Mouse (Mus musculus): ENCODE data around the gene Gm21969. TPM values are rescaled to one million over a fixed set of nuclear protein-coding genes. Genes with fewer than 3 reads are reported as not detected.
A peak's percentile ranks its signal among the peaks of the same experiment; 100 is the strongest.

Gene Gm21969
- polyA plus RNA-seq, 1 experiment from 2014 or later = not detected

DNA sequence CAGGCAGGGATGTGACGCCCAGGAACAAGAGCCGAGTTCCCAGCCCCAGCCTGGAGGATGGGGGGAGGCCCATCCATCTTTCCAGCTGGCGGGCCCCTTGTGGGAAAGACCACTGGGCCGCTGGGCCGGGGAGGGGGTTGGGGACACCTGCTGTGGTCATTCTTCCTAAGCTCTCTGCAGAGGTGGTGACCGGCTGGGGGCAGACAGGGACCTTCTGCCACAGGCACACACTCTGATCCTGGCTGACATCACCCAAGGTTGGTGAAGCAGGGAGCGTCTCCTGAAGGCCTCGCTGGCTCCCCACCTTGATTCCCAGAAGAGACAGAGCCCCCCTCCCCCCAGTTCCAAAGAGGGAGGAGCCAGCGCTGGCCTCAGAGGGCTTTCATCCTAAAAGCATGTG, 94.8 kb downstream of the Gm21969 start:
- WGBS = 7% methylated on average over 9 of the region's 9 CpGs
- ATAC-seq (ENCODE audit: low FRiP score) = no peak

DNA sequence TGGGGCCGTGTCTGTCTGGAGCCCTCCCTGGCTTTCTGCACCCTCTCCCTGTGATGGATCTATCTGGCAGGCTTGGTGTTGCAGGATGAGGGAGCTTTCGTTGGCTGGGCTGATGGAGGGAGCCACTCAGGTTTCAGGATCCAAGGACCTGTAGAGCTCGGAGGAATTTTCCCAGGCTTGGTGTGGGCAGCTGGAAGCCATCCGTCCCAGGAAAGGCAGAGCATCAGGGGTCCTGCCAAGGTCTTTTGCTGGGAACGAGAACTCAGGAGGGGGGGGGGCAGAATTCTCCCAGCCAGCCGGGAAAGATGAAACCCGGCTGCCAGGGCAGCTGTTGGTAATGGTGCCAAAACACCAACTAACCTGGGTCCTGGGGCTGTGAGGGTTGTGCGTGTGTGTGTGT, 95.6 kb downstream of the Gm21969 start:
- no peaks in the 10 kb centered on the region for H3K9me3 ChIP-seq (ENCODE audit: control insufficient read depth, low read length)

More for the DNA sequence above, 94.8 kb downstream of the Gm21969 start:
- H3K27me3 ChIP-seq (ENCODE audit: control insufficient read depth, insufficient read depth, low read length) = no peaks in the 10 kb centered on the region
- H3K9me3 ChIP-seq (ENCODE audit: control insufficient read depth, low read length) = no peaks in the 10 kb centered on the region
- H3K4me3 ChIP-seq (replicated peaks; ENCODE audit: low read length) = no peak overlapping the region
- no peaks in the 10 kb centered on the region for H3K36me3 ChIP-seq (replicated peaks; ENCODE audit: control insufficient read depth, insufficient read depth)
- H3K9ac ChIP-seq = no peak overlapping the region
- H3K4me1 ChIP-seq (replicated peaks; ENCODE audit: control insufficient read depth, insufficient read depth, low read length) = no peaks in the 10 kb centered on the region
- no peak overlapping the region for H3K4me2 ChIP-seq (replicated peaks)
- H3K27ac ChIP-seq = no peak overlapping the region
- no peak for DNase-seq (ENCODE audit: low spot score)

GRCm38 (mm10) chr4:139702914-139703313, 99.9 kb downstream of the Gm21969 start:
- no peak overlapping the region for H3K4me3 ChIP-seq (replicated peaks; ENCODE audit: low read length)
- H3K27ac ChIP-seq = no peak overlapping the region
- H3K27me3 ChIP-seq (ENCODE audit: control insufficient read depth, insufficient read depth, low read length) = no peaks in the 10 kb centered on the region
- no peak overlapping the region for H3K9ac ChIP-seq
- H3K4me1 ChIP-seq (replicated peaks; ENCODE audit: control insufficient read depth, insufficient read depth, low read length) = no peaks in the 10 kb centered on the region
- ATAC-seq (ENCODE audit: low FRiP score) (no peak), DNase-seq (ENCODE audit: low spot score) (no peak)
- no peak overlapping the region for H3K4me2 ChIP-seq (replicated peaks)
- 75% methylated on average over 4 of the region's 4 CpGs for WGBS
- no peaks in the 10 kb centered on the region for H3K36me3 ChIP-seq (replicated peaks; ENCODE audit: control insufficient read depth, insufficient read depth)
- no peaks in the 10 kb centered on the region for H3K9me3 ChIP-seq (ENCODE audit: control insufficient read depth, low read length)

More for the DNA sequence above, 95.6 kb downstream of the Gm21969 start:
- 64% methylated on average over 8 of the region's 8 CpGs for WGBS
- Histone ChIP-seq H3K4me1 (replicated peaks; ENCODE audit: control insufficient read depth, insufficient read depth, low read length) (no peaks in the 10 kb centered on the region), H3K36me3 (replicated peaks; ENCODE audit: control insufficient read depth, insufficient read depth) (no peaks in the 10 kb centered on the region), H3K27ac (no peak overlapping the region), H3K4me2 (replicated peaks) (no peak overlapping the region), H3K4me3 (replicated peaks; ENCODE audit: low read length) (no peak overlapping the region), H3K9ac (no peak overlapping the region), H3K27me3 (ENCODE audit: control insufficient read depth, insufficient read depth, low read length) (no peaks in the 10 kb centered on the region)
- DNase-seq (ENCODE audit: low spot score) (no peak), ATAC-seq (ENCODE audit: low FRiP score) (no peak)

GRCm38 (mm10) chr4:139703468-139703867, 100.5 kb downstream of the Gm21969 start:
- DNase-seq (ENCODE audit: low spot score) (no peak), ATAC-seq (ENCODE audit: low FRiP score) (no peak)
- Histone ChIP-seq H3K9ac (no peak overlapping the region), H3K4me3 (replicated peaks; ENCODE audit: low read length) (no peak overlapping the region), H3K36me3 (replicated peaks; ENCODE audit: control insufficient read depth, insufficient read depth) (no peaks in the 10 kb centered on the region), H3K4me2 (replicated peaks) (no peak overlapping the region), H3K9me3 (ENCODE audit: control insufficient read depth, low read length) (no peaks in the 10 kb centered on the region), H3K27me3 (ENCODE audit: control insufficient read depth, insufficient read depth, low read length) (no peaks in the 10 kb centered on the region), H3K4me1 (replicated peaks; ENCODE audit: control insufficient read depth, insufficient read depth, low read length) (no peaks in the 10 kb centered on the region), H3K27ac (no peak overlapping the region)
- 87% methylated on average over 11 of the region's 11 CpGs for WGBS

- WGBS = 89% methylated on average over 5 of the region's 5 CpGs
- H3K9me3 ChIP-seq (ENCODE audit: control insufficient read depth, low read length) = no peaks in the 10 kb centered on the region
- no peak for ATAC-seq (ENCODE audit: low FRiP score)
Measured at GRCm38 (mm10) chr4:139705986-139706385, 103.0 kb downstream of the Gm21969 start.

GRCm38 (mm10) chr4:139710467-139711334, 107.7 kb downstream of the Gm21969 start:
- Histone ChIP-seq H3K9ac (no peak overlapping the region), H3K27me3 (ENCODE audit: control insufficient read depth, insufficient read depth, low read length) (no peaks in the 10 kb centered on the region; the same call in 1 of the 2 replicates), H3K4me3 (replicated peaks; ENCODE audit: low read length) (no peak overlapping the region), H3K4me2 (replicated peaks) (no peak overlapping the region), H3K4me1 (replicated peaks; ENCODE audit: control insufficient read depth, insufficient read depth, low read length) (peaks cover 10% of the 10 kb centered on the region), H3K36me3 (replicated peaks; ENCODE audit: control insufficient read depth, insufficient read depth) (no peaks in the 10 kb centered on the region), H3K27ac (no peak overlapping the region), H3K9me3 (ENCODE audit: control insufficient read depth, low read length) (no peaks in the 10 kb centered on the region)
- ATAC-seq (ENCODE audit: low FRiP score) (0 out of 2 replicates have a peak, but pooled peaks have one; percentile 24), DNase-seq (ENCODE audit: low spot score) (peak; percentile 37)
- WGBS = 23% methylated on average over 25 of the region's 25 CpGs

More at GRCm38 (mm10) chr4:139705986-139706385, 103.0 kb downstream of the Gm21969 start:
- Histone ChIP-seq H3K4me1 (replicated peaks; ENCODE audit: control insufficient read depth, insufficient read depth, low read length) (peaks cover 6% of the 10 kb centered on the region), H3K9ac (no peak overlapping the region), H3K36me3 (replicated peaks; ENCODE audit: control insufficient read depth, insufficient read depth) (no peaks in the 10 kb centered on the region), H3K4me3 (replicated peaks; ENCODE audit: low read length) (no peak overlapping the region), H3K27me3 (ENCODE audit: control insufficient read depth, insufficient read depth, low read length) (no peaks in the 10 kb centered on the region; the same call in 1 of the 2 replicates), H3K4me2 (replicated peaks) (no peak overlapping the region), H3K27ac (no peak overlapping the region)
- no peak for DNase-seq (ENCODE audit: low spot score)

Small RNAs within 50 kb of the gene (microRNA-seq; reads per million reads assigned to microRNA genes)
- gene Gm25571 (not detected), gene Mir7020 (not detected)

Other genes starting within 250 kb of the Gm21969 start
- 5.6 and 6.0 TPM in 2 replicates for gene Iffo2, start 72.6 kb upstream of the Gm21969 start, polyA plus RNA-seq (2014; fragmentation: Nextera tagmentation; extraction: Ambion mirVana)
- gene Aldh4a1, start 19.7 kb downstream of the Gm21969 start, polyA plus RNA-seq (2014; fragmentation: Nextera tagmentation; extraction: Ambion mirVana) = 18.1 and 18.8 TPM in 2 replicates
- gene Tas1r2, start 50.4 kb downstream of the Gm21969 start, polyA plus RNA-seq (2014; fragmentation: Nextera tagmentation; extraction: Ambion mirVana) = not detected in 2 replicates
- gene Pax7, start 230.3 kb downstream of the Gm21969 start, polyA plus RNA-seq (2014; fragmentation: Nextera tagmentation; extraction: Ambion mirVana) = 0.24 and 0.61 TPM in 2 replicates